Mouse (Mus musculus) adrenal gland, postnatal 36 days (tissue): ENCODE measurements at regions not wholly inside any gene's neighbourhood (a gene's known extent, or its start where the extent isn't known, plus 50 kb on each side); places are given as distances from the start of the nearest gene placed in this dataset.
"Not testable (repeated sequence)": the region's sequence is repeated elsewhere in the genome, so short reads cannot be mapped to it uniquely, and the experiment has no call there.

ENCODE experiments used
- DNase-seq, 2 experiments: peaks; one replicate each; pipeline ENCODE4 v3.0.0; 2021; ENCODE audit warnings: mixed read lengths in 1 of 2

- DNase-seq: no peak
Observed at GRCm38 (mm10) chr10:19494461-19495105, 97.2 kb upstream of the Ifngr1 start.

- no peak for DNase-seq
Observed at GRCm38 (mm10) chr10:19498112-19498511, 93.6 kb upstream of the Ifngr1 start.

GRCm38 (mm10) chr10:19502874-19503273, 88.9 kb upstream of the Ifngr1 start:
- DNase-seq: no peak

GRCm38 (mm10) chr10:19503846-19504765, 87.6 kb upstream of the Ifngr1 start:
- no peak for DNase-seq

- no peak for DNase-seq
Observed at GRCm38 (mm10) chr10:19505174-19505573, 86.6 kb upstream of the Ifngr1 start.

GRCm38 (mm10) chr10:19505979-19506378, 85.8 kb upstream of the Ifngr1 start:
- DNase-seq: no peak

GRCm38 (mm10) chr10:19506434-19506833, 85.3 kb upstream of the Ifngr1 start:
- DNase-seq: no peak

GRCm38 (mm10) chr10:19508221-19508745, 83.5 kb upstream of the Ifngr1 start:
- no peak for DNase-seq

GRCm38 (mm10) chr10:19510047-19510446, 81.7 kb upstream of the Ifngr1 start:
- DNase-seq: no peak

- not testable (repeated sequence) for DNase-seq
Observed at GRCm38 (mm10) chr10:19514366-19514765, 77.4 kb upstream of the Ifngr1 start.

- no peak for DNase-seq
Observed at GRCm38 (mm10) chr10:19514837-19515236, 76.9 kb upstream of the Ifngr1 start.

GRCm38 (mm10) chr10:19516011-19516410, 75.7 kb upstream of the Ifngr1 start:
- no peak for DNase-seq

GRCm38 (mm10) chr10:19517093-19517492, 74.7 kb upstream of the Ifngr1 start:
- DNase-seq: no peak

- no peak for DNase-seq
Observed at GRCm38 (mm10) chr10:19518763-19519162, 73.0 kb upstream of the Ifngr1 start.

GRCm38 (mm10) chr10:19522198-19522597, 69.6 kb upstream of the Ifngr1 start:
- no peak for DNase-seq

GRCm38 (mm10) chr10:19525939-19526338, 65.8 kb upstream of the Ifngr1 start:
- no peak for DNase-seq

GRCm38 (mm10) chr10:19526353-19526752, 65.4 kb upstream of the Ifngr1 start:
- DNase-seq: no peak

- no peak for DNase-seq
Observed at GRCm38 (mm10) chr10:19529655-19530054, 62.1 kb upstream of the Ifngr1 start.

- DNase-seq: no peak
Observed at GRCm38 (mm10) chr10:19530056-19530455, 61.7 kb upstream of the Ifngr1 start.

- DNase-seq: no peak
Observed at GRCm38 (mm10) chr10:19531452-19531851, 60.3 kb upstream of the Ifngr1 start.

GRCm38 (mm10) chr10:19532790-19533189, 59.0 kb upstream of the Ifngr1 start:
- DNase-seq: no peak

- no peak for DNase-seq
Observed at GRCm38 (mm10) chr10:19533846-19534245, 57.9 kb upstream of the Ifngr1 start.
